ENCODE assay signal across 18 mouse cellular contexts in the genomic region with DNA sequence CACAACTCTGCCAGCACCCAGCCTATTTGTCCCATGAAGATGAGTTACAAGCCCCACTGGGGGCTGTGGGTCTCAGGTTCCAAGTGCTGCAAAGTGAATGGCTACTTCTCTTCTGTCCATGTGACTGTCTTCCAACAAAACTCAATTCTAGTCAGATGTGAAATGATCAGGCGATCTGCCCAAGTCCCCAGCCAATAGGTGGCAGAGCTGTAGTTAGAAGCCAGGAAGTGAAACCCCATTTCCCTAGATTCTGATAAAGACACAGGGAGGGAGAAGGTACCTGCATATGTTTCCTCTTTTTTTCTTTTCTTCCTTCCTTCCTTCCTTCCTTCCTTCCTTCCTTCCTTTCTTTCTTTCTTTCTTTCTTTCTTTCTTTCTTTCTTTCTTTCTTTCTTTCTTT.
DNase-seq lines count a peak whose midpoint lies in the region; ATAC-seq and TF ChIP-seq lines count a peak whose summit lies in the region.
"Had no signal": no experiment of that assay in that cellular context is flagged by ENCODE, and none has a peak within 500 bp of the region (broad histone marks: within the 10 kb centered on the region; RNA-seq: fewer than 3 reads in every experiment).

No protein-coding gene starts in this region.

- peak overlapping the region; percentile 53 for H3K27ac ChIP-seq in thymus, adult 2 months (ENCODE audit: control insufficient read depth, insufficient read depth, low read length)
- peak overlapping the region; percentile 56 for H3K27ac ChIP-seq in liver, embryonic 15.5 days (replicated peaks)
- H3K27ac ChIP-seq: hindbrain, embryonic 13.5 days; kidney, postnatal 0 days; limb, embryonic 13.5 days; neural tube, embryonic 12.5 days had no signal

- no peak overlapping the region for H3K4me3 ChIP-seq in thymus, adult 2 months (ENCODE audit: control insufficient read depth, insufficient read depth, low read length)
- H3K4me3 ChIP-seq in liver, embryonic 15.5 days (replicated peaks), result no peak overlapping the region
- H3K4me3 ChIP-seq: hindbrain, embryonic 13.5 days; limb, embryonic 13.5 days; megakaryocyte, embryonic 14.5 days; neural tube, embryonic 12.5 days had no signal

- peak overlapping the region; percentile 29 for H3K4me2 ChIP-seq in liver, embryonic 15.5 days
- H3K4me2 ChIP-seq: hindbrain, embryonic 13.5 days; limb, embryonic 13.5 days; neural tube, embryonic 12.5 days had no signal

- no peaks in the 10 kb centered on the region for H3K27me3 ChIP-seq in thymus, adult 2 months (ENCODE audit: control insufficient read depth, insufficient read depth, low read length)
- no peaks in the 10 kb centered on the region for H3K27me3 ChIP-seq in liver, embryonic 15.5 days
- H3K27me3 ChIP-seq: hindbrain, embryonic 13.5 days; limb, embryonic 13.5 days; megakaryocyte, embryonic 14.5 days; neural tube, embryonic 12.5 days had no signal

- 55% methylated on average over 1 of the region's 1 CpGs for WGBS in thymus, adult 2 months
- 47% methylated on average over 1 of the region's 1 CpGs for WGBS in liver, embryonic 15.5 days (ENCODE audit: insufficient replicate concordance)

- H3K4me1 ChIP-seq in thymus, adult 2 months (replicated peaks; ENCODE audit: control insufficient read depth, insufficient read depth, low read length), result peaks cover 46% of the 10 kb centered on the region
- H3K4me1 ChIP-seq in liver, embryonic 15.5 days (replicated peaks), result peaks cover 50% of the 10 kb centered on the region
- H3K4me1 ChIP-seq: hindbrain, embryonic 13.5 days; limb, embryonic 13.5 days; neural tube, embryonic 12.5 days had no signal

- ATAC-seq in common myeloid progenitor, adult 5-6 weeks (replicated peaks; ENCODE audit: low read depth, poor library complexity, severe bottlenecking), result 0 out of 2 replicates have a peak, but pooled peaks have one; percentile 12
- ATAC-seq in liver, embryonic 15.5 days (ENCODE audit: insufficient read depth), result no peak
- ATAC-seq: lung, postnatal 0 days had no signal

- H3K9ac ChIP-seq in liver, embryonic 15.5 days, result no peak overlapping the region
- H3K9ac ChIP-seq: hindbrain, embryonic 13.5 days; limb, embryonic 13.5 days; neural tube, embryonic 12.5 days had no signal

- H3K36me3 ChIP-seq in thymus, adult 2 months (ENCODE audit: control insufficient read depth, insufficient read depth, low read length), result no peaks in the 10 kb centered on the region
- no peaks in the 10 kb centered on the region for H3K36me3 ChIP-seq in liver, embryonic 15.5 days (replicated peaks)
- H3K36me3 ChIP-seq: hindbrain, embryonic 13.5 days; limb, embryonic 13.5 days; neural tube, embryonic 12.5 days had no signal

- H3K9me3 ChIP-seq in liver, embryonic 15.5 days (replicated peaks), result no peaks in the 10 kb centered on the region
- H3K9me3 ChIP-seq: hindbrain, embryonic 13.5 days; limb, embryonic 13.5 days; megakaryocyte, embryonic 14.5 days; neural tube, embryonic 12.5 days had no signal

- no peak for TF ChIP-seq POLR2A in thymus, adult 2 months (IDR thresholded peaks at IDR 0.05; ENCODE audit: control insufficient read depth, extremely low read depth, insufficient read depth, low read length, poor library complexity)

- DNase-seq in thymus, adult 2 months, result no peak
- DNase-seq in thymus, adult 18-20 months, result no peak
- DNase-seq in kidney, postnatal 36 days, result no peak
- DNase-seq in urinary bladder, adult 18-20 months (ENCODE audit: low spot score in 2 of 2), result no peak
- DNase-seq in adrenal gland, postnatal 36 days, result no peak
- DNase-seq: adrenal gland, postnatal 10 days; cerebellum, adult 8-10 months; gastrocnemius, postnatal 25 days; kidney, adult 11 months; layer of hippocampus, adult 9-11 months had no signal

- no peak for TF ChIP-seq CTCF in thymus, adult 2 months (IDR thresholded peaks at IDR 0.05; ENCODE audit: borderline replicate concordance, control insufficient read depth, extremely low read depth, insufficient read depth, low read length, poor library complexity)
